Mouse (Mus musculus) heart, postnatal 14 days (tissue): ENCODE results near the gene Cep152. TPM values are rescaled to one million over a fixed set of nuclear protein-coding genes. Genes with fewer than 3 reads are reported as not detected.

Experiments used
- DNase-seq, 2 experiments: peaks; one replicate each; pipeline ENCODE4 v3.0.0; 2021 to 2022
- intact Hi-C: fragments of 180-260 bp; cut with DNase I; formaldehyde crosslinking; loops from one replicate; pipeline ENCODE4 v1.15.1; 2025
- total RNA-seq, 2 experiments: library from RNA; stranded (reverse); gene quantifications; 2 replicates each; pipeline ENCODE4 v1.2.3; 2021

The Cep152 gene
- total RNA-seq, 2 experiments from 2014 or later: 2.1 TPM

DNA sequence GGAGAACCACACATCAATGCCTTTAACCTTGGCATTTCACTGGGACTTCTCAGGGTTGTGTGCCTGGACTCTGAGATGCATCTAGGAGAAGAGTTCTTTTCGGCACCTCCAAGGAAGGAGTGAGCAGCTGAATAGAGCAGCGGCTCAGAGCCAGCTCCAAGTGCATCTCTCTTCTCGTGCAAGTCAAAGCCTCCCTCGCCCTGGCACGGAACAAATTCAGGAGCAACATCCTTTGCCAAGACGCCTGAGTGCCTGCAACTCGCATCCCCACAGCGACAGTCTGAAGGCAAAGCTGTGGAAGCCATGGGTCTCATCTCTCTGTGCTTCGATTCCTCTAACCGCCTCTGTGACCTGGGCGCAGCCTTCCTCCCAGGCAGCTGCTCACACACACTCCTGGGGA lies 61.0 kb downstream of the Cep152 start:
- intact Hi-C loops: no loop called here
- no peak for DNase-seq

DNA sequence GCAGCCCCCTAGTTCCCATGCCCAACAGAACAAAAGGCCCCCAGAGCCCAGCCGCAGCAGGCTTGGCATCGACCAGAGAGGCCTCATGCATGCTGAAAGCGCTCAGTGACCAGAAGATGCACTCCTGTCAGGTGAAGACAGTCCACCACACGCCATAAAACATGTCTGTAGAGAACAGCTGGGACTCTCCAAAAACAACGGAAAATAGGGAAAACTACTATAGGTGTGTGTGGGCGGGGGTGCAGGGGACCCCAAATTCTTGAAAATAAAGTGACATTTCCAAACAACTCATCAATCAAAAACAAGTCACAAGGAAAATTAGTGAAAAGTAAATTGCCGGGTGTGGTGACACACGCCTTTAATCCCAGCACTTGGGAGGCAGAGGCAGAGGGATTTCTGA lies 62.5 kb downstream of the Cep152 start:
- intact Hi-C loops: no loop called here
- no peak for DNase-seq

DNA sequence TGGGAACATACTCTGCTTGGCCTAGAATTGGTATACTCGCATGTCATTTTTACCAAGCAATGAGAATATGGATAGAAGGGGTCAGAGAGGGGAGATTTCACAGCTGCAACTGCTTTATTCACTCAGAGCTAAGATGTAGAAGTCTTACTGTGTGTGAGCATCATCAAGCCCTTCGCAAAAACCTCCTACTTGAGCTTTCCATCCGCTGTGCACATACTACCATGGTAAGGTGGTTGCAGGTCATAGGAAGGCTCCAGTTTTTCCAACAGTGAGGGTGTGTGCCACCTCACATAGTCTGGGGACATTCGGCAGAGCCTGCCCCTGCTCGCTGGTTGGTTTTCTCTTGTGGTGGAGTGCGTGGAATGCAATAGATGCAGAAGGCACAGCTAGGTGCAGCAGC lies 64.9 kb downstream of the Cep152 start:
- DNase-seq: no peak
- intact Hi-C loops: no loop called here

DNA sequence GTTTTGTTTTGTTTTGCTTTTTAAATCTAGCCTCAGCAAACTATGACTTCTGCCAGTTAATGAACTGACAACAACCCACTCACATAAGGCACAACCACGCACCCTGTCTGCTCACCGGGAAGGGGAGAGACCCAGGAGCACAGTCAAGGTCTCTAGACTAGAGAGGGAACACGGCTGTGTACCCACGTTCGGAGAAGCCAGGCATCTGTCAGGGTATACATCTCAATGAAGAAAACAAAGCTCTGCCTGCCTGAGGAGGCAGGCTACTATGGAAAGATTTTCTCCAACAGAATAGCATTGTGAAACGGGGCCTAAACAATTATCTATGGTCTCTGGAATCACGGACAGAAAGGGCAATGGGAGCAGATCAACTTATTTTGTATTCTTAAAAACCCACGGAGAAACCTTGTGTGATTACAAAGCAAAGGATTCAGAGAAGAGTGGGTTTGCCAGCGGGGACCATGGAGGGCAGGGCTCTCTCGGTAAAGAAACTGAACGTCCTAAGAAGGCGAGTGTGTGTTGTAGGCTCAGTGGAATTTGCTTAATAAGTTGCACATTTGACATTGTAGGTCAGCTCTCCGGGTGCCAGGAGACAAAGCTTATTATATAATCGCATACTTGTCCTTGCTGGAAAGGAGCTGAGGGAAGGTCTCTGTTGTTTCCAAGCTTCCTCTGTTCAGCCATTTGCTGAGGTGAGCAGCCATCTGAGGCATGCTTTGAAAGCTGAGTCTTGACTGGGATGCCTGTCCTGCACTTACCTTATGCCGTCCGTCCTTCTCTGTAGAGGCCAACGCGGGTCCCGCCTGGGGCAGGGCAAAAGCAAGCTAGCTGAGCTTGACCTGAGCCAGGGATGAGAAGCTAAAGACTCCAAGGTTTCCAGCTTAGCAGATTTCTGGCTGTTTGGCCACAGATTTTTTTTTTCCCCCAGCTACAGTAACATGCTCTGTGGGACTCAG lies 66.0 kb downstream of the Cep152 start:
- peak in 1 of 2 experiments; percentile 9 for DNase-seq
- intact Hi-C loops: no loop called here

DNA sequence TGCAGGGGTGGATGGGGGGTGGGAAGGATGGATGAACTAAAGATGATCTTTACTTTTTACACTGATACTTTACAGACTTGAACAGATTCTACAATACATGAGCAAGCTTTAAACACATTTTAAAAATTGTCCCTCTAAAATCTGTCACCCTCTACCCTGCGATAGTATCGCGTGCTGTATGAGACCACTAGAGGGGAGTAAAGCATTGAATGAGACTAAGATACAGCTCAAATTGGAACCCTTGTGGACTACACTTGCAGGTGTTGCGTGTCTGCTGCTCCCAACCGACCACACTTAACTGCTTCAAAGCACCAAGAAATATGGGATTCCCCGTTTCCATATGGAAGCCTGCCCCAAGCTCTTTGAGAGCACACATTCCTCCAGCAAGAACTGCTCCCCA lies 69.1 kb downstream of the Cep152 start:
- intact Hi-C loops: no loop called here
- no peak for DNase-seq

DNA sequence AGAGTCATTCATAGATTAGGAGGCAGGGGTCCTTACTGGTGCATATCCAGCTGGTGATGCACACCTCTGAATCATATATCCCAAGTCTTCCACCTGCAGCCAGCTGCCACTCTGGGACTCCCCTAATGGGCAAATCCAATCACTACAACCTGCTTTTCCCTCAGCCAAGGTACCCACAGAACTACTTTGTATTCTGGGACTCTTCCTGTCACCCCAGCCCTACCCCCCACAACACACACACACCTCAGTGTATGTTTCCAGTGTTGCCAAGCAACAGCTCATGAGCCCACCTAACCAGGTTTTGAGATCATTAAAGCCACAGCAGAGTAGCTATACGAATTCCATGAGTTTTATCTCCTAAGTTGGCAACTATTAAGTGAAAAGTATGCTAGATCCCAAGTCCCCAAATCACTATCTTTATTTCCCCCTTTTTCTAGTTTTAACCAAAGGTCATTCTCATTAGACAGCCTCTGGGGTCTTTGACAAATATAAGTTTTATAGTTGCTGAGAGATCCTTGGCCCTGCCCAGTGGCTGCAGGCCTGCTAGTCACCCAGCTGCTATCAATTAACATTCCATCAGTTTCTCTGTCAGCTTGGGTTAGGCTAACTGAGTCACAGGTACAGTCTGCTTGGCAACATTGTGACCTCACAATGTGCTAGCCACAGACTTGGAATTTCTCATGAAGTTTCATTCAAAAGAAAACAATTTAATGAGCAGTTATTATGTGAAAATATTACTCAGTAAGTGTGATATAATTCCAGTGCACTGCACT lies 75.9 kb downstream of the Cep152 start:
- intact Hi-C loops: no loop called here

DNA sequence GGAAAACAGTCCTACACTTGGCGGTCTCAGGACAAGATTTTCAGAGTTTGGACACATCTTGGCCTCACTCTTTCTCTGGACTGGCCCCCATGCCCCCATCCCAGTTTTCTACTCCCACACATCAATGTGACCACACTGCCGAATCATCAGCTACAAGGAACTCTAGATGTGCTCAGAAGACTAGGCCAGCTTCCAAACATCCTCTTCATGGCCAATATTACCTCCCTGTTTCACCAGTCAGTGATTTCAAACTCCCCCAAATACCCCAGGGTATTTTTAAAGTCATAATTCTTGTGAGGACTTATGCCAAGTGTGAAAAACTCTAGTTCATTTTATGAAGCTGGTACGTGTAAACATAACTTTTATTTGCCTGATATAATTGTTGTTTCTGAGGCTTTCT lies 79.9 kb downstream of the Cep152 start:
- DNase-seq: peak in 1 of 2 experiments; percentile 19
- intact Hi-C loops: no loop called here

More for the DNA sequence above, 75.9 kb downstream of the Cep152 start:
- no peak for DNase-seq

DNA sequence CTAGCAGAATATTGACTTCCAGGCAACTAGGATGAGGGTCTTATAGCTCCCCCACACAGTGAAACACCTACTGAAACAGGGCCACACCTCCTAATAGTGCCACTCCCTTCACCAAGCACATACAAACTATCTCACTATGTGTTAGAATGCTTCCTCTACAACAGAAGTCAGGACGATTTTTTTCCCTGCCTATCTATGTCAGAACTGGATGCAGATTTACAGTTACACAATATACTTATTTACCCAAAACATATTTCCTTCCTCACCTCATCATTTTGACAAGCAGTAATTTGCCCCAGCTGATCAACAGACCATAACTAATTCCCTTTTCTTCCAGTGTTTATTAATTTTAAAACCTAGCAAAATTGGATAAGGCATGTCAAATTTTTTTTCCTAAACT lies 81.3 kb downstream of the Cep152 start:
- intact Hi-C loops: no loop called here
- no peak for DNase-seq

DNA sequence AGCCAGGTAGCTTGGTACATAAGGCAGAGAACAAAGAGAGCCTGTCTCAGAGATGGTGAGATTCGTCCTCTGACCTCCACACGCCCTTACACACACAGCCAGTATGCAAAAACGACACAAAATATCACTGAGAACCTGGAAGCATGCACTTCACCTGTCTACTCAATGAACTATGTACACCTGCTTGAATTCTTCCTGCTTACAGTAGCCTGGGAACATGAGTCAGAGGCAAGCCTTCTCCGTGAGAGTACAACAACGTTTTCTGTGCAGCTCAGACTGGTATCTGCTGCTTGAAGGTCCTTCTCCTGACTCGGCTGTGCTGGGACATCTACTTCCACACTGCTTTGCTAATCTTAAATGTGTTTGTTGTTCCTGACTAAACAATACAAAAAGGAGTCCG lies 83.5 kb downstream of the Cep152 start:
- intact Hi-C loops: no loop called here
- no peak for DNase-seq

DNA sequence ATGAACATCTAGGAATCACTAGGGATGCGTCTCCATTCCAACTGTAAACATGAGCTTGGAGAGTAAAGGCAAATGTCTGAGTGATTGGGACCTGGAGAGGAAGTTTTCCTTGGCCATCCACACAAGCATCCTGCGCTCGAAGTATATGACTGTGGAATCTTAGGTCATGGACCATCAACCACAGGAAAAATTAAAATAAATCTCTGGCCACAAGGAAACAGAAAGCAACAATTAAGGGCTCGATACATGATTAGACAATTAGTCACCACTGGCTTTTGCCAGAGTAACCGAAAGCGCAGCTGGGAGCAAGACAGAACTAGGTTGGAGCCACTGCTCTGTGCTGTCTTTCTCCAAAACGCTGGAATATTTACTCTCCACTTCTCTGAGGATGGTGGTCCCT lies 84.3 kb downstream of the Cep152 start:
- DNase-seq: peak in 1 of 2 experiments; percentile 16
- intact Hi-C loops: no loop called here

DNA sequence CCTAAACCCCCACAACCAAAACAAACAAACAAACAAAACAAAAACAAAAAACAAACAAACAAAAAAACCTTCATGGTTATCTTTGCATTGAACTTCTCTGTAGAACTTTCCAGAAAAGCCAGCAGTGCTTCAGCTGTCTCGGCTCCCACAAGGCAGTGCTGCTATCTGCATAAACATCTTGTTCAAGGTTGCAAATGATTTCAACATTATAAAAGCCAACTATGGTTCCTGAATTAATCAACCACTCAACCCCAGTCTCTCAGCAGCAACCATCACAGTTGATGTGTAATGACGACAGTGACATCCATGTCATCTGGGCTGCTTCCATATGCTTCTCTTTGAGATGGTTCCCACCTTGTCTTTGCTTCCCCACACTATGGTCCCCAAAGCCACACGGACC lies 85.3 kb downstream of the Cep152 start:
- intact Hi-C loops: no loop called here

DNA sequence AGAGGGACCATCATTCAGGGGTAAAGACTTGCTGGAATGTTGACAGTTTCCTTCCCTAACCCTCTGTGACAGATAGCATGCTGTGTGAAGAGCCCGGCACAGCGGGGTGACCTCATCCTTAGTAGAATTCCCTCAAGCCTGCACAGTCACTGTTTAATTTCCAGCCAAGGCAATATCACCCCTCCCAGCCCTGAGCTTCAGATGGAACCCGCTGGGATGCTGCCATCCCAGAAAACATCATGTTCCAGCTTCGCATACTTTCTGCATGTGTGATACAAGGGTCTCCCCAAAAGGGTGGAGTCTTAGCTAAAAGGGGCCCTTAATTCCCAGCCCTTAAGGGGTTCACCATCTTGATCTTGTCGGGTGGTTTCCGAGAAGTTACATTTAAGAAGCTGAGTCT lies 94.2 kb downstream of the Cep152 start:
- DNase-seq: peak; percentile 54 to 60
- intact Hi-C loops: no loop called here

More for the DNA sequence above, 85.3 kb downstream of the Cep152 start:
- DNase-seq: no peak

DNA sequence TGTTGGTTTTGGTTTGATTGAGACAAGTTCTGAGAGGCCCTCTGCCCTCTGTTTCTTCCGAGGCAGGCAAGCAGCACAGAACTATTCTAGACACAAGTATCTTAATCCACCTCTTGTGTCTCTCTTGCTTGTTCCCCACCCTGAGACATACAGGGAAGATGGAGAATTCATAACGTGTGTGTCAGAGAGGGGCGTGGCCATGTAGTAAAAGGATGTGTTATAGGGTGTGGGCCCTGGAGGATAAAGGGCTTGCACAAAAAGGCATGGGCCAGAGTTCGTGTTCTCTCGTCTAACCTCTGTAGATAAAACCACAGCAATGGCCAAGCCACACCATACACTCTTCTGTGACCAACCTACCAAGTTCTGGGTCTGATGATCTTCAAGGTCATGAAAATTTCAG lies 98.3 kb downstream of the Cep152 start:
- intact Hi-C loops: no loop called here
- no peak for DNase-seq

DNA sequence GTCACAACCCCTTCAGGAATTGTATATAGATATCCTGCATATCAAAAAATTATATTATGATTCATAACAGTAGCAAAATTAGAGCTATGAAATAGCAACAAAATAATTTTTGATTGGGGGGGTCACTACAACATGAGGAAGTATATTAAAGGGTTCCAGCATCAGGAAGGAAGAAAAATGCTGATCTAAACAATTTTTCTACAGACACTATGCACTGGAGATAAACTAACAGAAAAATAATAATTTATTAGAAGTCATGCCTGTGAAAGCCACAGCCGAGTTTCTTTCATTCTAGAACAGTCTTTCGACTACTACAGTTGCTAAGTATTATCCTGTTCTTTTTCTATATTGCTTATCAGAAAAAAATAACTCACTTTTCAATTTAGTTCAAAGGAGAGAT lies 99.4 kb downstream of the Cep152 start:
- intact Hi-C loops: no loop called here
- DNase-seq: no peak

DNA sequence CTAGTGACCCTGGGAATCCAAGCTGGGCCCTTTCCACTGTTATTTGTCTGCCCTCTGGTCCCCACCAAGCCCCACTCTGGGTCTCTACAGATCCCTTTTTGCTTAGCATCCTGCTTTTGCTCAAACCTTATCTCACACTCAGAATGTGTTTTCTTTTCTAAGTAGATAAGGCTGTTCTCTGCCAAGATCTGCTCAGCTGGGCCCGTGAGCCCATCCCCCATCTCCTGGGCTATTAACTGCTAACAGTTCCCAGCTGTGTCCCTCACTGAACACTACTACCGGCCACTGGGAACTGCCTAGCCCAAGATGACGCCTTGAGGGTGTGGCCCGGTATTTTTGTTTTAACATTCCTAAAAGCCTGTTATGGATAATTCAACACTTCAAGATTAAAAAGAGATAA lies 108.3 kb downstream of the Cep152 start:
- DNase-seq: peak; percentile 73 to 74
- intact Hi-C loops: no loop called here

DNA sequence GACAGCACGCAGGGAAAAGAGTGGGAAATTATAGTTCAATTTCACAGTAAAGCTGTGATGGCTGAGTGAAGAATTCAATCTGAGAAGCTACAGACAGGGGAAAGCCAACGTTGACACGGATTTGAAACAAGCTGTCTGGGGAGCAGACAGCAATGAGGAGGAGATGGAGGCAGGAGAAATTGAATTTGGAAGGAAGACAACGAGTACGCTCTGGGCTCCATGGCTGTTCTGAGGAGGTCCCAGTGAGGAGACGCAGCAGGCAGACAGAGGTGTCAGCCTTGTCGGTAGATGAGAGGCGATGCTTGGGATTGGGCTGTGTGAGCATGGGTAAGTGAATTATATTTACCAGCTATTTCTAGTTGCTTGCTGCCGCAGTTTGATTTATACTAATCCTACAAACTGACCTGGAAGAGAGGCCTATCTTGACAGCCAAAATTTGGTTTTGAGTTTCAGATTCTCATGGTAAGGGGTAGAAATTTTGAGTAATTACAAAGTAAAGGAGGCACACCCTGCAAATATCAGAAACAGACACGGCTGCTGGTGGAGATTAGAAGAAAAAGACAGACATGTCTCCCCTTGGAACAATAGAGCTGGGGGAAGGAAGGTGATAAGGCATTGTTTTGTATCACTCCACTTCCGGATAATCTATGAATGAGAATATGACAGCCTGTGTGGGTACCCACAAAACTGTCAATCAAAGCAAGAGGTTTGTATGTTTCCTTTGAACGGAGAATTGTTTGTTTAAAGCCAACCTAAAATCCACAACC lies 109.4 kb downstream of the Cep152 start:
- no peak for DNase-seq
- intact Hi-C loops: no loop called here

DNA sequence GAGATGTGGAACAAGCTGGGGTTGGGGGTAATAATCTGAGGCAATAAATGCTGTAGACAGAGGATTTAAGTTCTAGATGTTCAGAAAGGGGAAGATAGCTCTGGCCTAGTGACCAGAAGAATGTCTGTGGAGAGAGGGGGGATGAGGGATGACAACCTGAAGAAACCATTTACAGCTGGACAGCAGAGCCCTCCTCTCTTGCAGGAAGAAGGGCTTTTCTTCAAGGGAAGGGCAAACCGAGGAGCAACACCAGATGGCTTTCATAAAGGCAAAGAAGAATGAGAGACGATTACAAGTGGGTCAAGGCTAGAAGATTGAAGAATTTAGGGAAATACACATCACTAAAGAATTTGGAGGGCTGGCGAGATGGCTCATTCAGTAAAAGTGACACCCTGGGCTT lies 110.5 kb downstream of the Cep152 start:
- DNase-seq: no peak
- intact Hi-C loops: no loop called here
